ENCODE assay signal across 8 mouse cellular contexts in the genomic region with DNA sequence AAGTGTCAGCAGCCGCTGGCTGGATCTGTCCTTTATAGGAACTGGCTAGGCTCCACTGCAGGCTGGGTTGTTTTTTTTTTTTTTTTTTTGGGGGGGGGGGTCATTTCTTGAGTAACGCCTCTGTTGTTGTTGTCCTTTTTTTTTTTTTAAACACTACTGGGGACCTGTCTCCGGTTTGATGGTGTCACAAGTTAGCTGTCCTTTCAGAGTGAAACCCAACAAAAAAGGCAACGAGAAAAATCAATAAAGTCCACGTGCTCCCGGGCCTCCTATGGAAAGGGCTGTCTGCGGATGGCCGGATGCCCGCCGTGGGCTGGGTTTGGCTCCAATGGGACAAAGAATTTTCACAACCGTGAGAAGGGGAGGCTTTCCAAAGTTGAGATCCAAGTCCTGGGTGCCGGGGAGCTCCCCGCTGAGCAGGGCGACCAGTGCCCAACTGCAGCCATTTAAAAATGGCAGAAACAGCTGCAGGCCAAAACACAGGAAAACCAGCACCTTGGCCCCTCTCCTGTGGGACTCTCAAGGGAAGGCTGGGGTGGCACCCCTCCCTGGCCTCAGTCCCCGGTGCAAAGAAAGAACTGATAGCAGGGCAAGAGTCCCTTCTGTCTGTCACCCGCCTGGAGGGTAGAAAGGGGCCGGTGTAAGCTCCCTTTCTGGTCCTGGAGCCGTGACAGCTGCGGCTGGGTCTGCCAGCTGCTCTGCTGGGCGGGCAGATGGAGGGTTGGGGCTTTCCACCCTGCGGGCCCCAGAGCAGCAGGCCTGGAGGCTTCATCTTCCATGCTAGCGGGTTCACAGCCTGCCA. TPM values are rescaled to one million over a fixed set of nuclear protein-coding genes. Genes with fewer than 3 reads are reported as not detected.
A peak's percentile ranks its signal among the peaks of the same experiment; 100 is the strongest.
DNase-seq lines count a peak whose midpoint lies in the region; ATAC-seq and TF ChIP-seq lines count a peak whose summit lies in the region.

No protein-coding gene starts in this region.

- 0 out of 2 replicates have a peak, but pooled peaks have one; percentile 18 for TF ChIP-seq POLR2A in liver, adult 2 months (IDR thresholded peaks at IDR 0.05; ENCODE audit: extremely low read depth, insufficient read depth, low read length)

- H3K9me3 ChIP-seq in embryonic facial prominence, embryonic 11.5 days (replicated peaks; ENCODE audit: control insufficient read depth, low read length): no peaks in the 10 kb centered on the region
- H3K9me3 ChIP-seq in stomach, embryonic 15.5 days: no peaks in the 10 kb centered on the region

- H3K4me1 ChIP-seq in embryonic facial prominence, embryonic 11.5 days (ENCODE audit: control insufficient read depth, insufficient read depth, low read length): peaks cover 8% of the 10 kb centered on the region; the same call in 1 of the 2 replicates
- H3K4me1 ChIP-seq in liver, adult 2 months (ENCODE audit: control insufficient read depth, insufficient read depth, low read length): peaks cover 10% of the 10 kb centered on the region
- H3K4me1 ChIP-seq in stomach, embryonic 15.5 days: peaks cover 13% of the 10 kb centered on the region

- peaks cover 20% of the 10 kb centered on the region; the same call in 1 of the 2 replicates for H3K79me2 ChIP-seq in liver, adult 2 months (ENCODE audit: control insufficient read depth, insufficient read depth, low read length)

- H3K9ac ChIP-seq in embryonic facial prominence, embryonic 11.5 days (replicated peaks; ENCODE audit: low read length): peak overlapping the region; percentile 99
- peak overlapping the region; percentile 88 for H3K9ac ChIP-seq in liver, adult 2 months (ENCODE audit: low read depth, low read length)
- H3K9ac ChIP-seq in stomach, embryonic 15.5 days: peak overlapping the region; percentile 90; the same call in 1 of the 2 replicates

- peak; percentile 26 to 31 for DNase-seq in spleen, adult 18-20 months
- DNase-seq in spleen, adult 12 weeks (ENCODE audit: low spot score): no peak
- peak; percentile 64 for DNase-seq in embryonic facial prominence, embryonic 11.5 days (ENCODE audit: low spot score)
- DNase-seq in heart, adult 8-10 months (ENCODE audit: low spot score): peak; percentile 69
- DNase-seq in kidney, adult 8-10 months: peak; percentile 83 to 84
- peak; percentile 95 for DNase-seq in liver, adult 2 months (ENCODE audit: extremely low read depth, low read depth, low spot score)
- DNase-seq in naive thymus-derived CD4-positive, alpha-beta T cell, adult 2 months (ENCODE audit: low read depth): peak; percentile 30

- H3K4me2 ChIP-seq in embryonic facial prominence, embryonic 11.5 days (ENCODE audit: low read depth, low read length): peak overlapping the region; percentile 90
- H3K4me2 ChIP-seq in stomach, embryonic 15.5 days: peak overlapping the region; percentile 90

- 2% methylated on average over 22 of the region's 22 CpGs for WGBS in embryonic facial prominence, embryonic 11.5 days
- 3% methylated on average over 22 of the region's 22 CpGs for WGBS in liver, adult 2 months
- WGBS in stomach, embryonic 15.5 days: 2% methylated on average over 22 of the region's 22 CpGs

- H3K27ac ChIP-seq in embryonic facial prominence, embryonic 11.5 days (replicated peaks; ENCODE audit: low read depth, low read length): peak overlapping the region; percentile 99
- H3K27ac ChIP-seq in liver, adult 2 months (replicated peaks; ENCODE audit: insufficient read depth, low read depth, low read length): peak overlapping the region; percentile 93
- H3K27ac ChIP-seq in stomach, embryonic 15.5 days: peak overlapping the region; percentile 97

- H3K4me3 ChIP-seq in embryonic facial prominence, embryonic 11.5 days (ENCODE audit: low read depth, low read length): peak overlapping the region; percentile 97
- H3K4me3 ChIP-seq in liver, adult 2 months (ENCODE audit: insufficient read depth, low read depth, low read length): peak overlapping the region; percentile 81
- H3K4me3 ChIP-seq in stomach, embryonic 15.5 days (replicated peaks): peak overlapping the region; percentile 80

- TF ChIP-seq CTCF in liver, adult 2 months (IDR thresholded peaks at IDR 0.05; ENCODE audit: low read depth, low read length): no peak

- H3K27me3 ChIP-seq in embryonic facial prominence, embryonic 11.5 days (ENCODE audit: control insufficient read depth, insufficient read depth, low read length): no peaks in the 10 kb centered on the region
- no peaks in the 10 kb centered on the region for H3K27me3 ChIP-seq in liver, adult 2 months (ENCODE audit: control insufficient read depth, insufficient read depth, low read length)
- no peaks in the 10 kb centered on the region for H3K27me3 ChIP-seq in stomach, embryonic 15.5 days (replicated peaks)

- no peaks in the 10 kb centered on the region for H3K36me3 ChIP-seq in embryonic facial prominence, embryonic 11.5 days (replicated peaks; ENCODE audit: control insufficient read depth, insufficient read depth, low read depth, low read length)
- no peaks in the 10 kb centered on the region for H3K36me3 ChIP-seq in liver, adult 2 months (ENCODE audit: control insufficient read depth, insufficient read depth, low read length)
- no peaks in the 10 kb centered on the region for H3K36me3 ChIP-seq in stomach, embryonic 15.5 days

- ATAC-seq in embryonic facial prominence, embryonic 11.5 days (replicated peaks; ENCODE audit: insufficient number of reproducible peaks, low FRiP score, low TSS enrichment, low read depth): peak; percentile 30; the same call in 1 of the 2 replicates
- ATAC-seq in stomach, embryonic 15.5 days (ENCODE audit: insufficient read depth, low FRiP score, low read depth): peak; percentile 49

RNA-seq across cellular contexts. Expression of gene Bcl7a, which starts 2.4 kb away (rescaled TPM):
- 39.0 and 39.5 TPM in 2 replicates for polyA plus RNA-seq in embryonic facial prominence, embryonic 11.5 days (2014; fragmentation: Nextera tagmentation; extraction: Ambion mirVana)
- 10 to 100 TPM in 1 of 4 experiments, 1 to 10 TPM in 3; 8.7 to 12.5 (median 9.4) TPM for total RNA-seq in heart, adult 8-10 months (2022)
- 3.0 and 4.0 TPM in 2 replicates for total RNA-seq in liver, adult 2 months (2014; rRNA removed)
- 3.0 and 3.8 TPM in 2 replicates for polyA plus RNA-seq in liver, adult 2 months (2012; rRNA removed)
- 19.9 and 21.0 TPM in 2 replicates for polyA plus RNA-seq in stomach, embryonic 15.5 days (2015; fragmentation: Nextera tagmentation; extraction: Ambion mirVana)

RNA-seq across cellular contexts. Expression of gene Mlxip, which starts 48.5 kb away (rescaled TPM):
- 13.9 and 14.0 TPM in 2 replicates for polyA plus RNA-seq in embryonic facial prominence, embryonic 11.5 days (2014; fragmentation: Nextera tagmentation; extraction: Ambion mirVana)
- 10 to 100 TPM; 23.4 to 30.6 (median 27.3) TPM for total RNA-seq in heart, adult 8-10 months (2022)
- 2.0 and 2.7 TPM in 2 replicates for total RNA-seq in liver, adult 2 months (2014; rRNA removed)
- polyA plus RNA-seq in liver, adult 2 months (2012; rRNA removed): 3.6 and 5.1 TPM in 2 replicates
- 19.1 and 24.4 TPM in 2 replicates for polyA plus RNA-seq in stomach, embryonic 15.5 days (2015; fragmentation: Nextera tagmentation; extraction: Ambion mirVana)
